Mouse (Mus musculus) bone marrow macrophage, adult 2 months (primary cell): ENCODE results near the gene Celsr2. TPM values are rescaled to one million over a fixed set of nuclear protein-coding genes. Genes with fewer than 3 reads are reported as not detected.

Experiments
- H3K27ac ChIP-seq: 2 replicates; pipeline ENCODE4 v1.5.1; 2012; ENCODE audit warnings: low read depth, low read length; ENCODE audit not compliant: insufficient read depth
- H3K4me1 ChIP-seq: 2 replicates; pipeline ENCODE4 v1.6.1; 2012; ENCODE audit warnings: low read length; ENCODE audit not compliant: control insufficient read depth, insufficient read depth
- H3K4me3 ChIP-seq: 2 replicates; pipeline ENCODE4 v1.5.1; 2012; ENCODE audit warnings: mild to moderate bottlenecking, low read length, moderate library complexity; ENCODE audit not compliant: insufficient read depth
- CTCF ChIP-seq: IDR thresholded peaks from 2 replicates; pipeline ENCODE4 v1.5.1; 2012; ENCODE audit warnings: low read depth, mild to moderate bottlenecking, low read length, moderate library complexity
- POLR2A ChIP-seq: IDR thresholded peaks from 2 replicates; pipeline ENCODE4 v1.6.1; 2012; ENCODE audit warnings: mild to moderate bottlenecking, low read depth, low read length, borderline replicate concordance
- polyA plus RNA-seq: library from polyadenylated mRNA; stranded (reverse); fragments of >200 nt; gene quantifications from 2 replicates; pipeline ENCODE4 v1.2.4, GENCODE M21; 2012; ENCODE audit not compliant: missing spikeins, insufficient read depth, insufficient read length

Gene Celsr2
- polyA plus RNA-seq, 1 experiment: 1.3 TPM

DNA sequence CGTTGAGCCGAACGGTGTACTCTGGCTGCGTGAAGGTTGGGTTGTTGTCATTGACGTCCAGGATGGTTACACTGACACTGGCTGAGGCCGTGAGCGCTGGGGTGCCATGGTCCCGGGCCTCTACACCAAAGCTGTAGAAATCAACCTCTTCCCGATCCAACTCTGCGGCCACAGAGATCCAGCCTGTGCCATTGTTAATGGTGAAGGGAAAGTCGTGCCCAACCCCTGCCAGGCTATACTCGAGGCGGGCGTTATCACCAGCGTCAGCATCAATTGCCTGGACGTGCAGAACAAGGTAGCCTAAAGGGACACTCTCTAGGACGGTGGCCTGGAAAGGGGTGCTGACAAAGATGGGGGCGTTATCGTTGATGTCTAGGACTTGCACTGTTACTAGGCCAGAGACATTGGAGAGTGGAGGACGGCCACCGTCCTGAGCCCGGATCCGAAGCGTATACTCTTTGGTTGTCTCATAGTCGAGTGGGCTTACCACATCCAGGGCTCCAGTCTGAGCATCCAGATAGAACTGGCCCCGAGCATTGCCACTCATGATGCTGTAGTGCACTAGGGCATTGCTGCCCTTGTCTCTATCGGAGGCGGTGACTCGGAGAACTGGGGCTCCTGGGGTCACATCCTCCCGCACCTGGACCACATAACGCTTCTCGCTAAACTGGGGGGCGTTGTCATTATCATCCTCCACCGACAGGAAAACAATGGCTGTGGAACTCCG, 1.6 kb downstream of the Celsr2 start:
- TF ChIP-seq CTCF: no peak
- TF ChIP-seq POLR2A: no peak
- Histone ChIP-seq H3K27ac (no peak overlapping the region), H3K4me1 (no peaks in the 10 kb centered on the region), H3K4me3 (no peak overlapping the region)

DNA sequence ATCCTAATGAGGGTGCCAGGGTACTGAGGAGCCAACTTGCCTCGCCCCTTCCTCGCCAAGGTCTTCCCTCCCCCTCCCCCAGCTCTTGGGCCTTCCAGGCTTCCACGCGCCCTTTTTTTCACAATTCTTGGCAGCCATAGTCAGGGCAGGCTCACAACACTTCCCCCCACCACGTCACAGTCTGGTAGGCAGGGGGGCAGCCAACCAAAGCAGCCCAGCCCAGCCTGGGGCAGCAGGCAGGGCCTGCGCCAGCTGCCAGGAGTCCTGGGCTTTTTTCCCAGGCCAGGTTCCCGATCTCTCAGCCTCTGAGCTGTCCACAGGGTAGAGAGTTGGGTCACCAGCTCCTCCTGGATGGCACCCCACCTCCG, 3.6 kb downstream of the Celsr2 start:
- Histone ChIP-seq H3K4me1 (no peaks in the 10 kb centered on the region), H3K4me3 (no peak overlapping the region), H3K27ac (no peak overlapping the region)
- no peak for TF ChIP-seq CTCF
- no peak for TF ChIP-seq POLR2A

DNA sequence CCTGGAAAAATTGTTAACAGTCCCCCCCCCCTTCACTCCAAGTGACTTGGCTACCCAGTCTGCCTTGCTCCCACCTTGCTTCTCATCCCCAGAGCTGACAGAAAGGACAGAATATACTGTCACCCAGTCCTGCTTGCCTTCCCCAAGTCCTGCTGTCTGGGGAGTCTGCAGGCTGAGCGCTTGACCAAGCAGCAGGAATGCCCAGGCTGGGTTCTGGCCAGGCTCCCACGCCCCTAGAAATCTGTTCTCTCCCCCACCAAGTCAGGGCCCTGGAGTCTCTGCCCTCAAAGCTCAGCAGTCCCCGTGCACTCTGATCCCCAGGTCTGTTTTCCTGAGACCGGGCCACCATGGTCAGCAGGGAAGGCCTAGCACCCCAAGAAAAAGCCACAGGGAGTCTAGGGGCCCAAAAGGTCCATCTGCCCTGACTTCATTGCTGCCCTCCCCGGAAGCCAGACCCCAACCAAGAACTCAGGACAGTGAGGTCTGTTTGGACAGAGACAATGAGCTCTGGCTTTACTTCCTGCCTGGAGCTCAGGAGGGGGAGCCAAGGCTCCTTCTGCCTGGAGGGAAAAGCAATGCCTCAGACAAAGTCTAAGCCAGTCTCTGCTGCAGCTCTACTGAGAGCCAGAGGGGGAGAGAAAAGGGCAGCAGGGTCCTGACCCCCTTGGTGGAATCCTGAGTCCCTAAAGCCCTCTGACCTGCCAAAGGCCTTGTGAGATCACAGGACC, 4.2 kb downstream of the Celsr2 start:
- Histone ChIP-seq H3K4me3 (no peak overlapping the region), H3K4me1 (no peaks in the 10 kb centered on the region), H3K27ac (no peak overlapping the region)
- TF ChIP-seq POLR2A (no peak), CTCF (no peak)

DNA sequence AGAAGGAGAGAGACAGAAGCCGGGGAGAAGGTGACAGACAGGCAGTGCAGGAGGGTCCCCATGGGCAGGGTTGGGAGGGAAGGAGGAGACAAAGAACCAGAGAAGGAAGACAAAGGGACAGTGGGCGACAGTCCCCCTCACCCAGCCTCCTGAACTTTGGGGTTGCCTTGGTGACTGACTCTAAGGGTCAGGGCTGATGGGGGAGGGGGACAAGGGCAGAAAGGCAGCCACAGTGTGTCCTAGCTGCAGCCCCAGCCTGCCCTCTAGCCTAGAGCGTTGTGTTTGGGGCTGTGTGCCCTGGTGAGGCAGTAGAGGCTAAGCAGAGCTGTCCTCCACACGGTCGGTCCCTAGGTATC, 5.0 kb downstream of the Celsr2 start:
- TF ChIP-seq CTCF: no peak
- no peak for TF ChIP-seq POLR2A
- H3K27ac ChIP-seq: no peak overlapping the region
- no peaks in the 10 kb centered on the region for H3K4me1 ChIP-seq
- no peak overlapping the region for H3K4me3 ChIP-seq

DNA sequence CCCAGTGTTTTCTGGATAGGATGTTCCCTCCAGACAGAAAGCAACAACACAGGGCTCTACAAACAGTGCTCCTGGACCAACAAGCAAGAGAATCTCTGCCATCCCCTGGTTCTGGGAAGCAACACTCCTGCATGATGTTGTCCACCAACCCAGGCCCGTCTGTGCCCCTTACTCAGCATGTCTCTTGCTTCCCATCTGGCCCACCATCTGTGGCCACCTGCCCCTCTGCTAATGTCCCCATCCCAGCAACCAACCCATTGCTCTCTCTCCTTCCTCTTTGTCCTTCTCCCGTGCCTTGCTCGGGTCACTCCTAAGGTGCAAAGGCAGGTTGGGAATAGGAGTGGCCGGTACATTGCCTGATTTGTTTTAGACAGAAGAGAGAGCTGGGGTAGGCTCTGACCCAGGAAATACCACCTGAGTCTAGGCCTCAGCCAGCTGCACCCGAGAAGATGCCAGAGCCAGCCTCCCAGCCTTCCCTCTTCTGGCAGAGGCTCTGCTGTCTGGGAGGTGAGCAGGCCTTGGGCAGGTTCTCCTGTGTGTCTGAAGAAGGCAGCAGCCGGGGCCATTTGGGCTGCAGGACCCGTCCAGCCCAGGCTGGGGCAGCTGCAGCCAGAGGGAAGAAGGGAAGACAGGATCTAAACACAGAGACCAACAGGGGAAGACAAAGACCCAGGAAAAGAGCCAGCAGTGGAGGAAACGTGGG, 5.5 kb downstream of the Celsr2 start:
- Histone ChIP-seq H3K4me1 (no peaks in the 10 kb centered on the region), H3K4me3 (no peak overlapping the region), H3K27ac (no peak overlapping the region)
- TF ChIP-seq CTCF: no peak
- no peak for TF ChIP-seq POLR2A

DNA sequence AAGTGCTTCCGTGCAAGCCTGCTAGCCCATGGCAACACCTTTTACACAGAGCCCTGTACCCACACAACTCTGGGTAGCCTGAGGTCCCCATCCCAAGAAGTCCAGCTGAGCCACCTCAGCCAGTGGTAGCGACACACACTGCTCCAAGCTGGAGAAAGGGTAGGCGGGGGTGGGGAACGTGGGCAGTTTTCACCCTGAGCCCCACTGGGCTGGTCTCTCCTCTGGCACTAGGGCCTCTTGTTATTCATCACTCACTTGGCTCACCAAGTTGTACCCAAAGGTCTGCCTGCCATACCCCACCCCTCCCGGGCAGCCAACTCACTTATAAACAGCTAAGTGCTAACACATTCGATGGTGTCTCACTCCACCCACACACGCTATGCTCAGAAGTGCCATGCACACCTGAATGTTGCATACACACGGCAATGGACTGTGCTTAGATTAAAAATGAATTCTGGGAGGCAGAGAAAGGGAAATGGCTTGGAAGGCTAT, 6.8 kb downstream of the Celsr2 start:
- Histone ChIP-seq H3K4me3 (no peak overlapping the region), H3K27ac (no peak overlapping the region), H3K4me1 (no peaks in the 10 kb centered on the region)
- TF ChIP-seq CTCF (no peak), POLR2A (no peak)

DNA sequence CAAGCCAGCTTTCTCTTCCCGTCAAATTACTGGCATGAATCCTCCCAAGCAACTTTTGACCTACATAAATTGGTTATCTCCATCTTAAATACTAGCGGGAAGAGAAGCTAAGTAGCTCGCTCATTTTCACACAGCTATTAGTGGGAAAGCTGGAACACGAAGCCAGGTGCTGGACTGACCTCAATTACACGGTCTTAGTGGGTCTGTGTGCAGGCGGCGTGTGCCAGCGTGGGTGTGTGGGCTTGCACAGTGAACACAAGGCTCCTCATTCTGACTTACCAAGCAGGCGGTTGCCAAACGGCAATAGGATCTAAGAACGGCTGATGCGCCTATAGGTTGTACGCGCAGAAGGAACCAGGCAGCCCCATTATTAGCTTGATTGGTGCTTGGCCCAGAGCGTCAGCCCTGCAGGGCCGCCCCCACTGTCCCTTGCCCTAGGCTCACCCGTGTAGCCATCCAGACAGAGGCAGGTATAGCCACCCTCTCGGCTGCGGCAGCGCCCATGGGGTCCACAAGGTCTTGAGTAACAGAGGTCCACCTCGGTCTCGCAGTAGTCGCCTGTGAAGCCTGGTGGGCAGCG, 9.0 kb downstream of the Celsr2 start:
- no peaks in the 10 kb centered on the region for H3K4me1 ChIP-seq
- no peak overlapping the region for H3K27ac ChIP-seq
- H3K4me3 ChIP-seq: no peak overlapping the region
- TF ChIP-seq CTCF (no peak), POLR2A (no peak)

DNA sequence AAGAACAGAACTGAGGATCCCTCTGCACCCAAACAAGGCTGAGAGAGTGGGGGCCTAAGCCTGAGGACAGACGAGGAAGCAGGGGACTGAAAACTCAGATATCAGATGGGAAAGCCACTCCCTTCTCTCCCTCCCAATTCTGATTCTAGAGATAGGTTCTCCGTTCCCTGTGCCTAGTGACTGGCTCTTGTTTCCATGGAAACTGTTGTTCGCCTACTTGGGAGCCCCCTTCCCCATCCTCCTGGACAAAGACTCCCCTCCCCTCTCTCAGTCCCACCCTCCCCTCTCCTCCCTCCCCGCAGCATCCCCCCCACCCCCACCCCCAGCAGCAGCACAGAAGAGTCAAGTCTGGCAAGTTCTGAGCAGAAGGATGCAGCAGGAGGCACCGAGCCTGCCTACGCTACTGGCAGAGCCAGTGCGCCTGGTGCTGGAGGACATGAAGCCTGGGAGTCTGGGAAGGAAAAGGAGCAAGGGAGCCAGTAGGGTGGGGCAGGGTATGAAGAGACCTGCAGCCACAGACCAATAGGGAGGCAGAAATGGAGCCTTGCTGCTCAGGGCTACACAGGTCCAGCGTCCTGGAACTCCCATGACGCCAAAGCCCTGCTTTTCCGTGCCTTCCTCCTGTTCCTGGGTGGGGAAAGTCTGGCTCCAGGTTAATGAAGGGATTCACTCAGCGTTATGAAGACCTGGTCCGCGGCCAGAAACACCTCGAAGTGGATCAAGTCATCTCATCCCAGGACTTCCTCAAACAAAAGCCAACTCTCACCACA, 9.6 kb downstream of the Celsr2 start:
- no peak for TF ChIP-seq CTCF
- no peak for TF ChIP-seq POLR2A
- Histone ChIP-seq H3K4me1 (no peaks in the 10 kb centered on the region), H3K4me3 (no peak overlapping the region), H3K27ac (no peak overlapping the region)

DNA sequence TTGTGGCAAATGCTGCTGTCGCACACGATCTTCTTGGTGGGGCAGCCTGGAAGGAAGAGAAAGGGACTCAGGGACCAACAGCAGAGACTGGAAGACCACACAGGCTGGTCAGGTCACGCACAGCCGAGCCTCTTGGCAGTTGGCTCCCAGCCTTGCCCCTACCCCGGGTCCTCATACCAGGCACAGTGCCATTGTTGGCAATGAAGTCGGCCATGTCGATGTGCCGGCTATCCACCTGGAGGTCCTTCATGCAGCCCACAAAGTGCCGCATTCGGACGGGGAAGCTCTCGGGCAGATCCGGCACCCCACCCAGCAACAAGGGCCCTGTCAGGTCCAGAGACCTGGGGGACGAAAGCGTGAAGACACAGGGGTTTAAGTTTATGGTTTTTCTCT, 12.8 kb downstream of the Celsr2 start:
- Histone ChIP-seq H3K27ac (no peak overlapping the region), H3K4me1 (no peaks in the 10 kb centered on the region), H3K4me3 (no peak overlapping the region)
- TF ChIP-seq POLR2A (no peak), CTCF (no peak)
